ENCODE assay signal across 8 mouse cellular contexts in the genomic region with DNA sequence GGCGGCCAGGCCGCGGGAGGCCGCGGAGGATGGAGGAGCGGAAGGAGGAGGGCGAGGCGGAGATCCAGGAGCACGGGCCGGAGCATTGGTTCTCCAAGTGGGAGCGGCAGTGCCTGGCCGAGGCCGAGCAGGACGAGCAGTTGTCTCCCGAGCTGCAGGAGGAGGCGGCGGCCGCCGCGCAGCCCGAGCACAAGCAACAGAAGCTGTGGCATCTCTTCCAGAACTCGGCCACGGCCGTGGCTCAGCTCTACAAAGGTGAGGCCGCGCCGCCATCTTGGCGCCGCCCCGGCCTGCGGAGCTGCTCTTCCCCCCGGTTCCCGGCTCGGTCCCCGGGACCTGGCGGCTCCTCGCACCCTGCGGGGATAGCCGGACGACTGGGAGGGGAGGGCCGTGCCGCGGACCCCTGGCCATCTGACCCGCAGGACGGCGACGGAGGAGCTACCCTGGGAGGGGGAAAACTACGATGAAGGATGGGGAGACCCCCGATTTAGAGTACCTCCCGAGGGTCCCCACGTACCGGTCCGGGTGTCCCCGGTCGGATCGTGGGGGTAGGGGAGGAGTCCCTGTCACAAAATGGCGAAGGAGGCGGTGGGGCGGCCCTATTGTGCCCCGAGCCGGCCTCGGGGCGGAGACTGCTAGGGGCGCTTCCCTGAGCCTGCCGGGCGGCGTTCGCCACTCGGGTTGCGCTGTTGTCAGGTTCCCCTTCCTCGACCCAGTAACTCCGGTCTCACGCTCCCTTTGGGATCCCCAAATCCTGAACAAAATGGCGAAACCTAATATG. TPM values are rescaled to one million over a fixed set of nuclear protein-coding genes. Genes with fewer than 3 reads are reported as not detected.
DNase-seq lines count a peak whose midpoint lies in the region; ATAC-seq and TF ChIP-seq lines count a peak whose summit lies in the region.

No protein-coding gene starts in this region.

- ATAC-seq in common myeloid progenitor, adult 5-6 weeks (replicated peaks; ENCODE audit: low read depth, poor library complexity, severe bottlenecking), result peak; percentile 54
- 0 out of 2 replicates have a peak, but pooled peaks have one; percentile 0 for ATAC-seq in hindbrain, postnatal 0 days

- whole genome bisulfite sequencing in hindbrain, postnatal 0 days, result under 1% methylated on average over 71 of the region's 74 CpGs

- no peaks in the 10 kb centered on the region for H3K27me3 ChIP-seq in hindbrain, postnatal 0 days (ENCODE audit: insufficient read depth, low read length)
- H3K27me3 ChIP-seq in megakaryocyte, embryonic 14.5 days (replicated peaks), result no peaks in the 10 kb centered on the region

- H3K9me3 ChIP-seq in hindbrain, postnatal 0 days (ENCODE audit: low read length), result no peaks in the 10 kb centered on the region
- H3K9me3 ChIP-seq in megakaryocyte, embryonic 14.5 days, result no peaks in the 10 kb centered on the region

- H3K9ac ChIP-seq in hindbrain, postnatal 0 days (replicated peaks; ENCODE audit: low read length), result peak overlapping the region; percentile 100

- no peak for TF ChIP-seq CTCF in hindbrain, postnatal 0 days (IDR thresholded peaks at IDR 0.05; ENCODE audit: low read depth)

- peaks cover 7% of the 10 kb centered on the region for H3K4me1 ChIP-seq in hindbrain, postnatal 0 days (ENCODE audit: insufficient read depth, low read length)
- H3K4me1 ChIP-seq in megakaryocyte, embryonic 14.5 days, result peaks cover 43% of the 10 kb centered on the region

- 0 out of 2 replicates have a peak, but pooled peaks cover 3% of the 10 kb centered on the region for H3K36me3 ChIP-seq in hindbrain, postnatal 0 days (ENCODE audit: insufficient read depth, low read length)
- H3K36me3 ChIP-seq in megakaryocyte, embryonic 14.5 days (replicated peaks; ENCODE audit: low read length), result peaks cover 43% of the 10 kb centered on the region

- H3K4me2 ChIP-seq in hindbrain, postnatal 0 days (ENCODE audit: low read depth, low read length), result peak overlapping the region; percentile 88

- intact Hi-C loops in left cerebral cortex, postnatal 10 days (cut with DNase I), result loop anchor here (5.0 kb wide), 1 partner anchor 93 kb away; no protein-coding TSS in a partner anchor

- DNase-seq in ZHBTc4 (ENCODE audit: low read depth, low spot score), result peak; percentile 75
- peak; percentile 51 to 63 for DNase-seq in gastrocnemius, adult 8-10 months (ENCODE audit: low spot score in 2 of 2)
- DNase-seq in hindbrain, postnatal 0 days (ENCODE audit: low spot score), result peak; percentile 67
- DNase-seq in left cerebral cortex, postnatal 10 days (ENCODE audit: extremely low spot score in 1 of 2, low spot score in 2 of 2), result peak; percentile 31 to 86
- peak; percentile 50 to 57 for DNase-seq in right cerebral cortex, adult 2 months (ENCODE audit: low spot score in 2 of 2)
- DNase-seq in urinary bladder, postnatal 10 days (ENCODE audit: low spot score), result peak; percentile 24

- H3K27ac ChIP-seq in hindbrain, postnatal 0 days, result peak overlapping the region; percentile 98

- H3K4me3 ChIP-seq in hindbrain, postnatal 0 days (ENCODE audit: low read length), result peak overlapping the region; percentile 100
- H3K4me3 ChIP-seq in megakaryocyte, embryonic 14.5 days (replicated peaks), result peak overlapping the region; percentile 99

RNA-seq across cellular contexts. Expression of a gene that starts 0.7 kb away (rescaled TPM):
- total RNA-seq in common myeloid progenitor, adult 5-6 weeks (2017), result 63.6 and 71.1 TPM in 2 replicates
- total RNA-seq in gastrocnemius, adult 8-10 months (2022), result 100 to 1,000 TPM in 2 of 4 experiments, 10 to 100 TPM in 2; 97.6 to 111 (median 103) TPM
- 50.3 and 51.8 TPM in 2 replicates for total RNA-seq in hindbrain, postnatal 0 days (2014; rRNA removed)
- 16.8 and 17.1 TPM in 2 replicates for polyA plus RNA-seq in hindbrain, postnatal 0 days (2015; fragmentation: Nextera tagmentation; extraction: Ambion mirVana)
- total RNA-seq in left cerebral cortex, postnatal 10 days (2021), result 100 to 1,000 TPM; 122 to 127 TPM
- 8.9 and 10.6 TPM in 2 replicates for polyA plus RNA-seq in megakaryocyte, embryonic 14.5 days (2012; ENCODE audit: insufficient read depth, low replicate concordance)

RNA-seq across cellular contexts. Expression of a gene that starts 38.5 kb away (rescaled TPM):
- total RNA-seq in common myeloid progenitor, adult 5-6 weeks (2017), result 195 and 238 TPM in 2 replicates
- 10 to 100 TPM; 51.1 to 62.5 (median 60.0) TPM for total RNA-seq in gastrocnemius, adult 8-10 months (2022)
- 69.8 and 83.7 TPM in 2 replicates for total RNA-seq in hindbrain, postnatal 0 days (2014; rRNA removed)
- 17.5 and 18.9 TPM in 2 replicates for polyA plus RNA-seq in hindbrain, postnatal 0 days (2015; fragmentation: Nextera tagmentation; extraction: Ambion mirVana)
- total RNA-seq in left cerebral cortex, postnatal 10 days (2021), result 100 to 1,000 TPM; 163 to 164 TPM
- polyA plus RNA-seq in megakaryocyte, embryonic 14.5 days (2012; ENCODE audit: insufficient read depth, low replicate concordance), result 4.5 and 8.0 TPM in 2 replicates

Comparison
In these comparisons a context has a peak if more than half of its experiments do, and no peak if none do; other contexts are left out.
1. Peak in every context shown above with its lines: DNase-seq, ATAC-seq, H3K4me3 ChIP-seq and H3K27ac ChIP-seq.
2. DNase-seq: peak in every context shown above with its lines; median percentile 75 in ZHBTc4; 67 in hindbrain, postnatal 0 days; 58 in left cerebral cortex, postnatal 10 days; 57 in gastrocnemius, adult 8-10 months; 54 in right cerebral cortex, adult 2 months; 24 in urinary bladder, postnatal 10 days.